Mouse (Mus musculus) brain, embryonic 14.5 days (tissue): ENCODE measurements around the gene Uhrf1. TPM values are rescaled to one million over a fixed set of nuclear protein-coding genes. Genes with fewer than 3 reads are reported as not detected.
A peak's percentile ranks its signal among the peaks of the same experiment; 100 is the strongest.

Source experiments
- DNase-seq: peaks from one replicate; pipeline ENCODE4 v3.0.0-alpha.2; 2011; ENCODE audit warnings: low read depth
- CTCF ChIP-seq: fragments of 200-500 bp; IDR thresholded peaks from 2 replicates; pipeline ENCODE4 v1.5.1; 2012; ENCODE audit warnings: inconsistent platforms, mild to moderate bottlenecking, moderate library complexity, borderline replicate concordance; ENCODE audit not compliant: insufficient read depth, insufficient read length; ENCODE audit errors: extremely low read depth
- POLR2A ChIP-seq: fragments of 200-500 bp; IDR thresholded peaks from 2 replicates; pipeline ENCODE4 v1.6.1; 2012; ENCODE audit warnings: mild to moderate bottlenecking, inconsistent platforms, borderline replicate concordance; ENCODE audit not compliant: poor library complexity, insufficient read depth, insufficient read length, severe bottlenecking; ENCODE audit errors: extremely low read depth
- polyA plus RNA-seq: library from polyadenylated mRNA; depleted of rRNA; stranded (reverse); fragments of >200 nt; gene quantifications from 2 replicates; pipeline ENCODE4 v1.2.3, GENCODE M21; 2012

Uhrf1 gene
- polyA plus RNA-seq, 1 experiment = 39.8 TPM

GRCm38 (mm10) chr17:56338909-56339308, 35.8 kb downstream of the Uhrf1 start:
- TF ChIP-seq CTCF (peak; percentile 47; the same call in 1 of the 2 replicates), POLR2A (no peak)
- no peak for DNase-seq

GRCm38 (mm10) chr17:56340717-56341116, 37.6 kb downstream of the Uhrf1 start:
- no peak for DNase-seq
- TF ChIP-seq CTCF (no peak), POLR2A (no peak)

- TF ChIP-seq CTCF (no peak), POLR2A (no peak)
These were observed 40.3 kb downstream of the Uhrf1 start for GRCm38 (mm10) chr17:56343466-56343865.

GRCm38 (mm10) chr17:56345364-56345763, 42.2 kb downstream of the Uhrf1 start:
- TF ChIP-seq POLR2A (no peak), CTCF (no peak)
- no peak for DNase-seq

More at GRCm38 (mm10) chr17:56343466-56343865, 40.3 kb downstream of the Uhrf1 start:
- no peak for DNase-seq

- TF ChIP-seq CTCF = no peak
- no peak for TF ChIP-seq POLR2A
These were observed 45.0 kb downstream of the Uhrf1 start for GRCm38 (mm10) chr17:56348128-56348527.

GRCm38 (mm10) chr17:56348586-56348985, 45.5 kb downstream of the Uhrf1 start:
- no peak for TF ChIP-seq CTCF
- no peak for DNase-seq

More at GRCm38 (mm10) chr17:56348128-56348527, 45.0 kb downstream of the Uhrf1 start:
- no peak for DNase-seq

- peak; percentile 67 for DNase-seq
- no peak for TF ChIP-seq POLR2A
- peak; percentile 83 for TF ChIP-seq CTCF
These were observed 47.6 kb downstream of the Uhrf1 start for GRCm38 (mm10) chr17:56350694-56351093.

- TF ChIP-seq POLR2A (no peak), CTCF (peak; percentile 94)
- peak; percentile 93 for DNase-seq
These were observed 54.1 kb downstream of the Uhrf1 start for GRCm38 (mm10) chr17:56356921-56357885.

- no peak for DNase-seq
- TF ChIP-seq POLR2A (no peak), CTCF (no peak)
These were observed 56.1 kb downstream of the Uhrf1 start for GRCm38 (mm10) chr17:56359183-56359725.

GRCm38 (mm10) chr17:56359864-56360263, 56.7 kb downstream of the Uhrf1 start:
- no peak for DNase-seq
- no peak for TF ChIP-seq CTCF
- TF ChIP-seq POLR2A = no peak

- peak; percentile 57 for DNase-seq
- TF ChIP-seq POLR2A (no peak), CTCF (no peak)
These were observed 57.3 kb downstream of the Uhrf1 start for GRCm38 (mm10) chr17:56360451-56360850.

GRCm38 (mm10) chr17:56361542-56361941, 58.4 kb downstream of the Uhrf1 start:
- DNase-seq = no peak
- TF ChIP-seq CTCF (no peak), POLR2A (no peak)
